Mouse (Mus musculus): ENCODE data around the gene Mef2c. TPM values are rescaled to one million over a fixed set of nuclear protein-coding genes. Genes with fewer than 3 reads are reported as not detected.
A peak's percentile ranks its signal among the peaks of the same experiment; 100 is the strongest.

Mef2c gene
- total and polyA plus RNA-seq, 3 experiments, result 99.9 to 159 (median 107) TPM

DNA sequence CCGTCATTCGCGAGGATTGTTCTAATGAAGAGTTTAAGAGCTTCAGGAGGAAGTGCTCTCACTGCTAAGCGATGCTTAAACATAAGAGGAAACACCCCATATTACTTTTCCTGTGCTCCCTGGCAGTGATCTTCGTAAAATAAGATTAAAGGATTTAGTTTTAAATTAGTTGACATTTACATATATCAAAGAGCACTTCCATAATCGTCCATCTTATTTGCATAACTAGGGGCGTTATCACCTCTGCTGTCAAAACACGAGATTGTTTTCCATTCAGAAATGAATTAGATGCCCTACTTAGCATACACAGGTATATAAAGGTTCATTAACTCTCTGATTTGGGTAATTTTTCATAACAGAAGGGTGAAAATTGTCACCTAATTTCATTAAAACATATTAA is 71.0 kb downstream of the Mef2c start:
- no peaks in the 10 kb centered on the region for H3K9me3 ChIP-seq (replicated peaks; ENCODE audit: low read length)
- in situ Hi-C loops (cut with MboI; ENCODE audit: low pct_ligation_motif_present, low pct_unique_long_range_greater_than_20kb, low sequenced_read_pairs), result no loop called here
- TF ChIP-seq MXI1 (IDR thresholded peaks at IDR 0.05; ENCODE audit: low read depth, low read length) (no peak; the same call in 1 of the 2 replicates), IRF4 (IDR thresholded peaks at IDR 0.05; ENCODE audit: low read depth, low read length) (peak; percentile 7; the same call in 1 of the 2 replicates), BHLHE40 (IDR thresholded peaks at IDR 0.05; ENCODE audit: low read depth, low read length) (0 out of 2 replicates have a peak, but pooled peaks have one; percentile 44)
- H3K27ac ChIP-seq (ENCODE audit: insufficient read depth, low read depth), result peak overlapping the region; percentile 60
- peak; percentile 65 for DNase-seq (ENCODE audit: extremely low read depth)
- peak overlapping the region; percentile 95 for H3K4me2 ChIP-seq (ENCODE audit: insufficient read depth, low read depth, poor library complexity, severe bottlenecking)
- H3K4me1 ChIP-seq (ENCODE audit: control insufficient read depth in 1 of 2, insufficient read depth in 2 of 2), result peaks cover 4 to 54% of the 10 kb centered on the region in 2 experiments; a peak in 3 of 4 replicates
- peak overlapping the region; percentile 56 for H3K9ac ChIP-seq (ENCODE audit: insufficient read depth, low read depth)
- H3K36me3 ChIP-seq (replicated peaks in 1 of 2; ENCODE audit: control insufficient read depth in 1 of 2, insufficient read depth in 1 of 2, low read length in 1 of 2), result peaks cover 7 to 29% of the 10 kb centered on the region in 2 experiments
- dilution Hi-C loops (cut with MboI; ENCODE audit: extremely low pct_ligation_motif_present, extremely low pct_unique_long_range_greater_than_20kb, low sequenced_read_pairs), result no loop called here
- peaks cover 50% of the 10 kb centered on the region for H3K79me2 ChIP-seq (replicated peaks; ENCODE audit: control insufficient read depth, extremely low read depth, insufficient read depth, poor library complexity, severe bottlenecking)
- H3K4me3 ChIP-seq (replicated peaks in 1 of 3; ENCODE audit: low read depth in 2 of 3, low read length in 2 of 3, poor library complexity in 1 of 3), result peak overlapping the region in 2 of 3 experiments; percentile 17 to 36
- no peaks in the 10 kb centered on the region for H3K27me3 ChIP-seq (replicated peaks)

DNA sequence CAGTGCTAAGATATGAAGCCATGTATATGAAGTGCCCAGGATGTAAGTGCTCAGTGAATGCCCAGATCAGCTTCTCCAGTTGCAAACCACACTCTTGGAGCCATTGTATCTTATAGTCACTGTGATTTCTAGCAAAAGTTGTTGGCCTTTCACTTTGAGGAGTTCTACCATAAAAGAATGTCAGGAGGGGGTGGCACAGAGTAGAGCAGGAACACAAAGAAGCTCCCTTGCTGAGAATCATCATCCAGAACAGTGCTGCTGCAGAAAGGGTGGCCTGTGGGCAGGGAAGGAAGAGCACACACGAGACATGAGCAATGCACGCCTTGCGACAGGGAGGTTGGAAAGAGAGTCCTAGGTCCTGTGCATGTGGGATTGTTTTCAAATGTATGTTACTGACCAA is 75.6 kb downstream of the Mef2c start:
- dilution Hi-C loops (cut with MboI; ENCODE audit: extremely low pct_ligation_motif_present, extremely low pct_unique_long_range_greater_than_20kb, low sequenced_read_pairs) (no loop called here), in situ Hi-C loops (cut with MboI; ENCODE audit: low pct_ligation_motif_present, low pct_unique_long_range_greater_than_20kb, low sequenced_read_pairs) (no loop called here)
- peaks cover 44% of the 10 kb centered on the region for H3K79me2 ChIP-seq (replicated peaks; ENCODE audit: control insufficient read depth, extremely low read depth, insufficient read depth, poor library complexity, severe bottlenecking)
- no peaks in the 10 kb centered on the region for H3K27me3 ChIP-seq (replicated peaks)
- TF ChIP-seq JUN (IDR thresholded peaks at IDR 0.05; ENCODE audit: insufficient read depth, low read depth, low read length), result no peak
- no peak for TF ChIP-seq USF2 (conservative IDR thresholded peaks at IDR 0.05; ENCODE audit: low read depth, low read length)
- TF ChIP-seq ZNF384 (IDR thresholded peaks at IDR 0.05; ENCODE audit: low read depth, low read length), result no peak
- no peak for TF ChIP-seq MAZ (IDR thresholded peaks at IDR 0.05; ENCODE audit: low read depth, low read length)
- TF ChIP-seq ETS1 (conservative IDR thresholded peaks at IDR 0.05; ENCODE audit: low read depth, low read length), result no peak
- no peak for TF ChIP-seq MAX (IDR thresholded peaks at IDR 0.05; ENCODE audit: low read length)
- H3K9ac ChIP-seq (ENCODE audit: insufficient read depth, low read depth), result no peak overlapping the region
- peaks cover 4 to 69% of the 10 kb centered on the region in 2 experiments; a peak in 3 of 4 replicates for H3K4me1 ChIP-seq (ENCODE audit: control insufficient read depth in 1 of 2, insufficient read depth in 2 of 2)
- H3K27ac ChIP-seq (ENCODE audit: insufficient read depth, low read depth), result no peak overlapping the region
- H3K4me3 ChIP-seq (replicated peaks in 1 of 3; ENCODE audit: low read depth in 2 of 3, low read length in 2 of 3, poor library complexity in 1 of 3), result no peak overlapping the region
- H3K36me3 ChIP-seq (replicated peaks in 1 of 2; ENCODE audit: control insufficient read depth in 1 of 2, insufficient read depth in 1 of 2, low read length in 1 of 2), result peaks cover 12 to 47% of the 10 kb centered on the region in 2 experiments
- no peak for DNase-seq (ENCODE audit: extremely low read depth)
- no peaks in the 10 kb centered on the region for H3K9me3 ChIP-seq (replicated peaks; ENCODE audit: low read length)
- H3K4me2 ChIP-seq (ENCODE audit: insufficient read depth, low read depth, poor library complexity, severe bottlenecking), result no peak overlapping the region

DNA sequence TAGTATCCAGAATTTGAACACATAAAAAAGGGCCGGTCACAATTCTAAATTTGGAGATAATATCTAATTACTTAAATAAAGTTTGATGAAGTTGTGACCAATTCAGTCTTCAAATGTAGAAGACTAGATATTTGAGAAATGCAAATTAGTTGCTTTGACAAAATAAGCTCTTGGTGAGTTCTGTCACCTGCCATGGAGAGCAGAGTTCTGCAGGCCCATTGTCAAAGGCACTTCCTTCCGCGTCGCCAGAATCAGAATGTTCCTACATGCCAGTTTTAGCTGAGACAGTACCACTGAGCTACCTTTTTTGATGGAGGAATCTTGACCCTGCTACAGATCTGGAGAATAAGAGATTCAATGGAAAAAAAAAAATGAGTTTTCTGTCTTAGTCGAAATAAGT is 77.0 kb downstream of the Mef2c start:
- peaks cover 47% of the 10 kb centered on the region for H3K79me2 ChIP-seq (replicated peaks; ENCODE audit: control insufficient read depth, extremely low read depth, insufficient read depth, poor library complexity, severe bottlenecking)
- H3K4me1 ChIP-seq (ENCODE audit: control insufficient read depth in 1 of 2, insufficient read depth in 2 of 2), result peaks cover 4 to 62% of the 10 kb centered on the region in 2 experiments; a peak in 3 of 4 replicates
- no peak overlapping the region for H3K27ac ChIP-seq (ENCODE audit: insufficient read depth, low read depth)
- no peaks in the 10 kb centered on the region for H3K9me3 ChIP-seq (replicated peaks; ENCODE audit: low read length)
- H3K4me3 ChIP-seq (replicated peaks in 1 of 3; ENCODE audit: low read depth in 2 of 3, low read length in 2 of 3, poor library complexity in 1 of 3), result no peak overlapping the region
- dilution Hi-C loops (cut with MboI; ENCODE audit: extremely low pct_ligation_motif_present, extremely low pct_unique_long_range_greater_than_20kb, low sequenced_read_pairs) (no loop called here), in situ Hi-C loops (cut with MboI; ENCODE audit: low pct_ligation_motif_present, low pct_unique_long_range_greater_than_20kb, low sequenced_read_pairs) (no loop called here)
- H3K9ac ChIP-seq (ENCODE audit: insufficient read depth, low read depth), result no peak overlapping the region
- no peak for TF ChIP-seq UBTF (IDR thresholded peaks at IDR 0.05; ENCODE audit: low read depth, low read length)
- no peak for TF ChIP-seq ETS1 (conservative IDR thresholded peaks at IDR 0.05; ENCODE audit: low read depth, low read length)
- no peak for TF ChIP-seq USF2 (conservative IDR thresholded peaks at IDR 0.05; ENCODE audit: low read depth, low read length)
- no peak for TF ChIP-seq EP300 (IDR thresholded peaks at IDR 0.05; ENCODE audit: low read length)
- no peak for TF ChIP-seq JUN (IDR thresholded peaks at IDR 0.05; ENCODE audit: insufficient read depth, low read depth, low read length)
- TF ChIP-seq ZC3H11A (IDR thresholded peaks at IDR 0.05; ENCODE audit: low read depth, low read length), result no peak
- no peak for TF ChIP-seq ZMIZ1 (IDR thresholded peaks at IDR 0.05; ENCODE audit: low read depth, low read length)
- no peak for TF ChIP-seq E2F4 (IDR thresholded peaks at IDR 0.05; ENCODE audit: insufficient replicate concordance, low read depth, low read length)
- no peak for TF ChIP-seq JUND (conservative IDR thresholded peaks at IDR 0.05; ENCODE audit: low read depth, low read length)
- TF ChIP-seq MEF2A (IDR thresholded peaks at IDR 0.05; ENCODE audit: borderline replicate concordance, low read depth, low read length), result no peak
- H3K4me2 ChIP-seq (ENCODE audit: insufficient read depth, low read depth, poor library complexity, severe bottlenecking), result no peak overlapping the region
- no peaks in the 10 kb centered on the region for H3K27me3 ChIP-seq (replicated peaks)
- no peak for DNase-seq (ENCODE audit: extremely low read depth)
- H3K36me3 ChIP-seq (replicated peaks in 1 of 2; ENCODE audit: control insufficient read depth in 1 of 2, insufficient read depth in 1 of 2, low read length in 1 of 2), result peaks cover 12 to 55% of the 10 kb centered on the region in 2 experiments

All from CH12.LX (cell line).